Mouse (Mus musculus): ENCODE measurements at regions not wholly inside any gene's neighbourhood (a gene's known extent, or its start where the extent isn't known, plus 50 kb on each side); places are given as distances from the start of the nearest gene placed in this dataset.

- TF ChIP-seq CTCF (IDR thresholded peaks at IDR 0.05; ENCODE audit: low read depth) (no peak), EP300 (IDR thresholded peaks at IDR 0.05; ENCODE audit: low read depth) (no peak)
Measured at GRCm38 (mm10) chr2:166251421-166251820, 96.0 kb upstream of the Sulf2 start.

Data from liver, postnatal 0 days (tissue).